Mouse (Mus musculus) small intestine, adult 2 months (tissue): ENCODE results near the gene 1700069L16Rik. TPM values are rescaled to one million over a fixed set of nuclear protein-coding genes. Genes with fewer than 3 reads are reported as not detected.

Experiments used
- H3K27ac ChIP-seq: fragments of 200-500 bp; 2 replicates; pipeline ENCODE4 v1.5.1; 2012; ENCODE audit warnings: low read depth, low read length, control low read depth, inconsistent platforms; ENCODE audit not compliant: insufficient read depth
- H3K27me3 ChIP-seq: fragments of 200-500 bp; 2 replicates; pipeline ENCODE4 v1.6.1; 2012; ENCODE audit warnings: mild to moderate bottlenecking, moderate library complexity, low read length, inconsistent platforms; ENCODE audit not compliant: control insufficient read depth, insufficient read depth
- H3K36me3 ChIP-seq: fragments of 200-500 bp; 2 replicates; pipeline ENCODE4 v1.6.1; 2012; ENCODE audit warnings: mild to moderate bottlenecking, low read length, control low read depth, inconsistent platforms; ENCODE audit not compliant: control insufficient read depth, insufficient read depth
- H3K4me1 ChIP-seq: fragments of 200-500 bp; 2 replicates; pipeline ENCODE4 v1.6.1; 2012; ENCODE audit warnings: low read length, inconsistent platforms, mixed read lengths; ENCODE audit not compliant: control insufficient read depth, insufficient read depth, insufficient read length
- H3K4me3 ChIP-seq: fragments of 200-500 bp; 2 replicates; pipeline ENCODE4 v1.5.1; 2012; ENCODE audit warnings: low read depth, mild to moderate bottlenecking, control low read depth, inconsistent platforms, low read length, moderate library complexity
- CTCF ChIP-seq: fragments of 200-500 bp; IDR thresholded peaks from 2 replicates; pipeline ENCODE4 v1.5.1; 2012; ENCODE audit warnings: low read depth, mild to moderate bottlenecking, control low read depth, inconsistent platforms, low read length, moderate library complexity, mixed read lengths; ENCODE audit not compliant: insufficient replicate concordance, insufficient read length; ENCODE audit errors: extremely low read depth
- POLR2A ChIP-seq: fragments of 200-500 bp; IDR thresholded peaks from 2 replicates; pipeline ENCODE4 v1.6.1; 2012; ENCODE audit warnings: low read depth, mild to moderate bottlenecking, control low read depth, inconsistent platforms, low read length, moderate library complexity
- WGBS: fragments of 180-500 bp; shearing (Covaris S2); methylation state at CpG from one replicate; pipeline ENCODE4 v1.1.7; 2018; 5-methylcytosine and 5-hydroxymethylcytosine counted together
- polyA plus RNA-seq: library from polyadenylated mRNA; depleted of rRNA; stranded (reverse); fragments of >200 nt; gene quantifications from 2 replicates; pipeline ENCODE4 v1.2.3, GENCODE M21; 2012

Gene 1700069L16Rik
- polyA plus RNA-seq, 1 experiment = not detected

DNA sequence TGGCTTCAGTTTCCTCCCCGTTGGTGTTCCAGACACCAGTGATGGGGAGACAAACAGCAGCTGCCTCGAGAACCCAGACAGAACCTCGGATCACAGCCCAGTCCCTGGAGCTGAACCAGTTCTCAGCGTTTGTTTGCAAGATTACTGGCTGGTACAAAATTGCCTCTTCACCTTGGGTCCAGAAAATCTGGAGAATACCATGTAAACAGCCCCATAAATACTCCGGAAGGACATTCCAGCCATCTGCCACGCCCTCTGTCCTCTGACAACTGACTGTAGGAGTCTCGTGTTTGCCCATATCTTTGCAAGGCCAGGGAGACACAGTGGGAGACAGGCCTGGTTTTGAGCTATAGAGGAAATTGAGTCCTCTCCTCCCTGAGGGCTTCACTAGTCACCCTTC is 49.7 kb downstream of the 1700069L16Rik start:
- H3K27me3 ChIP-seq = no peaks in the 10 kb centered on the region
- no peak overlapping the region for H3K4me3 ChIP-seq
- TF ChIP-seq CTCF (no peak), POLR2A (no peak)
- 0 out of 2 replicates have a peak, but pooled peaks cover 2% of the 10 kb centered on the region for H3K4me1 ChIP-seq
- no peaks in the 10 kb centered on the region for H3K36me3 ChIP-seq
- WGBS = 37% methylated on average over 7 of the region's 7 CpGs
- no peak overlapping the region for H3K27ac ChIP-seq

DNA sequence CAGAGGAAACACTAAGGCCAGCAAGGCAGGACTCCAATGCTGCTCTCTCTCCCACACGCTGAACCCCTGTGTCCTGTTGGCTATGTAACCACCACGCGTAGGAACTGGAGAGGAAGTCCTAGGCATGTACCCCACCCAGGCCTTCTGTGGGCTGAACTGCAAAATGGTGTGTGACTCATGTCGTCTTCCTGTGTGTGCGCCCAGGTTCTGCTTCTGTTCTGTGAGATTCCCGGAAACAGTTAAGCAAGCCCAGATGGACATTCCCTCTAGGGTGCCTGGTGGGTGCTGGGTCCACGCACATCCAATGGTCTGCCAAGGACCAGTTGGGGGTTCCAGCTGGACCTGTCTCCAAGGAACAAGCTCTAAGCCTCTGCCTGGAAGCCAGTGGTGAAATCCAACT is 52.1 kb downstream of the 1700069L16Rik start:
- H3K27me3 ChIP-seq = no peaks in the 10 kb centered on the region
- WGBS = 67% methylated on average over 7 of the region's 7 CpGs
- H3K4me3 ChIP-seq = no peak overlapping the region
- TF ChIP-seq POLR2A = no peak
- H3K36me3 ChIP-seq = no peaks in the 10 kb centered on the region
- H3K4me1 ChIP-seq = 0 out of 2 replicates have a peak, but pooled peaks cover 2% of the 10 kb centered on the region
- H3K27ac ChIP-seq = no peak overlapping the region

GRCm38 (mm10) chr5:113670597-113670996 is 54.0 kb downstream of the 1700069L16Rik start:
- H3K4me3 ChIP-seq = no peak overlapping the region
- 0 out of 2 replicates have a peak, but pooled peaks cover 2% of the 10 kb centered on the region for H3K4me1 ChIP-seq
- H3K27me3 ChIP-seq = no peaks in the 10 kb centered on the region
- H3K36me3 ChIP-seq = no peaks in the 10 kb centered on the region
- 65% methylated on average over 6 of the region's 6 CpGs for WGBS
- TF ChIP-seq POLR2A = no peak
- no peak for TF ChIP-seq CTCF
- H3K27ac ChIP-seq = no peak overlapping the region

- no peak overlapping the region for H3K4me3 ChIP-seq
- H3K27ac ChIP-seq = no peak overlapping the region
- no peaks in the 10 kb centered on the region for H3K27me3 ChIP-seq
- TF ChIP-seq CTCF = no peak
- no peak for TF ChIP-seq POLR2A
- 53% methylated on average over 3 of the region's 3 CpGs for WGBS
- no peaks in the 10 kb centered on the region for H3K36me3 ChIP-seq
- H3K4me1 ChIP-seq = 0 out of 2 replicates have a peak, but pooled peaks cover 2% of the 10 kb centered on the region
These were observed 54.5 kb downstream of the 1700069L16Rik start for GRCm38 (mm10) chr5:113670110-113670509.

- 71% methylated on average over 12 of the region's 12 CpGs for WGBS
- Histone ChIP-seq H3K27me3 (no peaks in the 10 kb centered on the region), H3K36me3 (no peaks in the 10 kb centered on the region), H3K27ac (no peak overlapping the region), H3K4me1 (no peaks in the 10 kb centered on the region), H3K4me3 (no peak overlapping the region)
- TF ChIP-seq CTCF (no peak), POLR2A (no peak)
These were observed 59.9 kb downstream of the 1700069L16Rik start for GRCm38 (mm10) chr5:113664629-113665195.

DNA sequence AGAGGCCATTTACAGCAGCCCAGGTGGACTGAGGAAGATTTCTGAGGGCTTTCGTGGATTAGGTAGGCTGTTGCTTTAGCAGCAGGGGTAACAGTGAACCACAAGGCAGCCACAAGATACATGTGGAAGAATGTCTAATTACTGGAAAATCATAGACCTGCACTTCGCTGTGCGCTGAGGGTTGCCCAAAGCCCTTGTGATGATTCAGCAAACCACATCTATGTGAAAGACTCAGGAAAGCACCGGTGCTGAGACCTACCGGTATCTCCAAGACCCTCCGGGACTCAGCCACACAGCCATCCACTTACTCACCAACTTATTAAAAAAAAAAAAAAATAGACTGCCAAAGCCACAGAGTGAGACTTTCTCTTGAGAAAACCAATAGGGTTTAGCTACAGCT is 60.4 kb downstream of the 1700069L16Rik start:
- Histone ChIP-seq H3K36me3 (no peaks in the 10 kb centered on the region), H3K4me1 (no peaks in the 10 kb centered on the region), H3K4me3 (no peak overlapping the region), H3K27ac (no peak overlapping the region), H3K27me3 (no peaks in the 10 kb centered on the region)
- 84% methylated on average over 6 of the region's 6 CpGs for WGBS
- TF ChIP-seq CTCF (no peak), POLR2A (no peak)

- TF ChIP-seq POLR2A (no peak), CTCF (no peak)
- 64% methylated on average over 10 of the region's 10 CpGs for WGBS
- Histone ChIP-seq H3K27me3 (no peaks in the 10 kb centered on the region), H3K36me3 (no peaks in the 10 kb centered on the region), H3K4me3 (no peak overlapping the region), H3K4me1 (no peaks in the 10 kb centered on the region), H3K27ac (no peak overlapping the region)
These were observed 63.7 kb downstream of the 1700069L16Rik start for GRCm38 (mm10) chr5:113660872-113661271.
